Mouse (Mus musculus): ENCODE measurements around the gene Mien1. TPM values are rescaled to one million over a fixed set of nuclear protein-coding genes. Genes with fewer than 3 reads are reported as not detected.

Gene Mien1
- total RNA-seq, 2 experiments from 2014 or later = 87.7 to 102 TPM

GRCm38 (mm10) chr11:98461109-98461720 is 22.4 kb upstream of the Mien1 start:
- DNase-seq (ENCODE audit: low spot score in 2 of 2) = no peak

GRCm38 (mm10) chr11:98459860-98460259 is 21.1 kb upstream of the Mien1 start:
- DNase-seq (ENCODE audit: low spot score in 2 of 2) = no peak

GRCm38 (mm10) chr11:98459071-98459741 is 20.4 kb upstream of the Mien1 start:
- DNase-seq (ENCODE audit: low spot score in 2 of 2) = no peak

- no peak for DNase-seq (ENCODE audit: low spot score in 2 of 2)
These were observed 19.6 kb upstream of the Mien1 start for GRCm38 (mm10) chr11:98458121-98458990.

GRCm38 (mm10) chr11:98457367-98458120 is 18.8 kb upstream of the Mien1 start:
- peak; percentile 69 to 80 for DNase-seq (ENCODE audit: low spot score in 2 of 2)

GRCm38 (mm10) chr11:98456945-98457344 is 18.2 kb upstream of the Mien1 start:
- no peak for DNase-seq (ENCODE audit: low spot score in 2 of 2)

GRCm38 (mm10) chr11:98456545-98456944 is 17.8 kb upstream of the Mien1 start:
- no peak for DNase-seq (ENCODE audit: low spot score in 2 of 2)

- DNase-seq (ENCODE audit: low spot score in 2 of 2) = no peak
These were observed 16.7 kb upstream of the Mien1 start for GRCm38 (mm10) chr11:98455484-98455883.

- no peak for DNase-seq (ENCODE audit: low spot score in 2 of 2)
These were observed 11.4 kb upstream of the Mien1 start for GRCm38 (mm10) chr11:98449921-98450771.

GRCm38 (mm10) chr11:98449419-98449818 is 10.6 kb upstream of the Mien1 start:
- no peak for DNase-seq (ENCODE audit: low spot score in 2 of 2)

- no peak for DNase-seq (ENCODE audit: low spot score in 2 of 2)
These were observed 9.5 kb upstream of the Mien1 start for GRCm38 (mm10) chr11:98448191-98448790.

GRCm38 (mm10) chr11:98447475-98447834 is 8.7 kb upstream of the Mien1 start:
- no peak for DNase-seq (ENCODE audit: low spot score in 2 of 2)

- no peak for DNase-seq (ENCODE audit: low spot score in 2 of 2)
These were observed 8.0 kb upstream of the Mien1 start for GRCm38 (mm10) chr11:98446562-98447474.

GRCm38 (mm10) chr11:98446213-98446561 is 7.4 kb upstream of the Mien1 start, which contains the start of gene Grb7:
TSS of gene Grb7 (plus strand) at chr11:98446394.
- no peak for DNase-seq (ENCODE audit: low spot score in 2 of 2)

GRCm38 (mm10) chr11:98445679-98446078 is 6.9 kb upstream of the Mien1 start:
- no peak for DNase-seq (ENCODE audit: low spot score in 2 of 2)

- DNase-seq (ENCODE audit: low spot score in 2 of 2) = no peak
These were observed 6.4 kb upstream of the Mien1 start for GRCm38 (mm10) chr11:98445238-98445637.

- DNase-seq (ENCODE audit: low spot score in 2 of 2) = no peak
These were observed 4.9 kb upstream of the Mien1 start for GRCm38 (mm10) chr11:98443688-98444087.

- DNase-seq (ENCODE audit: low spot score in 2 of 2) = no peak
These were observed 1.4 kb downstream of the Mien1 start for GRCm38 (mm10) chr11:98437441-98437840.

GRCm38 (mm10) chr11:98435723-98436122 is 3.1 kb downstream of the Mien1 start:
- DNase-seq (ENCODE audit: low spot score in 2 of 2) = no peak

Data from layer of hippocampus, postnatal 14 days (tissue).